Mouse (Mus musculus) gastrocnemius, adult 2 months (tissue): ENCODE measurements at regions not wholly inside any gene's neighbourhood (a gene's known extent, or its start where the extent isn't known, plus 50 kb on each side); places are given as distances from the start of the nearest gene placed in this dataset.
A peak's percentile ranks its signal among the peaks of the same experiment; 100 is the strongest.

ENCODE experiments used
- DNase-seq: peaks from one replicate; pipeline ENCODE4 v3.0.0; 2022
- H3K27ac ChIP-seq: fragments of 200-600 bp; 2 replicates; pipeline ENCODE4 v1.8.1; 2022; ENCODE audit warnings: mild to moderate bottlenecking
- H3K4me3 ChIP-seq: fragments of 200-600 bp; 2 replicates; pipeline ENCODE4 v1.8.1; 2022; ENCODE audit warnings: mild to moderate bottlenecking, moderate library complexity
- CTCF ChIP-seq: fragments of 200-600 bp; IDR thresholded peaks from 2 replicates; pipeline ENCODE4 v1.8.1; 2022; ENCODE audit warnings: antibody characterized with exemption, mild to moderate bottlenecking, moderate library complexity
- intact Hi-C: fragments of 180-260 bp; cut with DNase I; formaldehyde crosslinking; loops from one replicate; pipeline ENCODE4 v1.15.1; 2025

- no peak for DNase-seq
- intact Hi-C loops = no loop called here
- TF ChIP-seq CTCF = no peak
- Histone ChIP-seq H3K4me3 (no peak overlapping the region), H3K27ac (no peak overlapping the region)
Measured at GRCm38 (mm10) chr4:153276571-153276970, 206.0 kb downstream of the Ajap1 start.

DNA sequence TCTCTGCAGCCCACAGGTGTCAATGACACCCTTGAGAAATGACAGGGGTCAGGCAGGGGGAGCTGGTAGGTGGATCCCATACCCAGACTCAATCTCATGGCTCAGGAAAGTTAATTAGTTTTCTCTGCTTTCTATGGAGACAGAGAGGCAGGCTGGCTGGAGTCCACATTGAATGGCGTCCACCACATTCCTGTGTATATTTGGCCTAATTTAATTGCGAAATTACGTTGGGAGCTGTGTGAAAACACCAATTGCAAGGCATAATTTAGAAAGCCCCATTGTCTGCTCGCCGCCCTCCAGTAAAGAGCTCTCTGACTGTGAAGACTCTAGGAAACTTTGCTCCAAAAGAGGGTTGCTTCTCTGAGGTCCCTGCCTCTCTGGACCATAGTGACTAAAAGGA is 211.2 kb downstream of the Ajap1 start:
- DNase-seq = no peak
- intact Hi-C loops = no loop called here
- no peak for TF ChIP-seq CTCF

DNA sequence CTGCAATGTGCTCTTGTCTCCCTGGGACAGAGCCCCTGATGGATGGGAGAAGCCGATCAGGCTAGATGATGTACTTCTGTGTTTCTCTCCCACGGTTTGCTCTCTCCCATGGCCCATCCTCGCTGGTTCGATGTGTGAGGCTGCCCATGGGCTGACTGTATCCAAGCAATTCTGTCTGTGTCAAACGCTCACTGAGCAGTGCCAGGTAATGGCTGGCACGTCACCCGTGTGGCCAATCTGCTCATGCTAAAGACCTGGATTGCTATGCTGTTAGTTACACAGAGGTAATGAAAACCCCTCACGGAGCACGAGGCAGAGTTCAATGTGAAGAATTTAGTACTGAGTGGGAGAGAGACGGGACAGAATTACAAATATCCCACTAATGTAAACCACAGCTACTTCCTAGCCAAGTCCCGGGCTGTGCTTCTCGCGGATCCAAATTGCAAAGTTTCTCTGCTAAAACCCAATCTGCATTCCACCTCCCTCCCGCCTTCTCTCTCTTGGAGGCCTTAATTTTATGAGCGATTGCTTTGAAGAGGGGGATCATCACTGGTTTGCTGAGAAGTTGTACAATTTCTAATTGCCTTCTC is 219.3 kb downstream of the Ajap1 start:
- intact Hi-C loops = no loop called here
- Histone ChIP-seq H3K4me3 (no peak overlapping the region), H3K27ac (no peak overlapping the region)
- DNase-seq = no peak
- TF ChIP-seq CTCF = no peak

More for the DNA sequence above, 211.2 kb downstream of the Ajap1 start:
- Histone ChIP-seq H3K4me3 (no peak overlapping the region), H3K27ac (no peak overlapping the region)

GRCm38 (mm10) chr4:153260941-153261557 is 221.6 kb downstream of the Ajap1 start:
- no peak for DNase-seq
- no peak for TF ChIP-seq CTCF
- Histone ChIP-seq H3K27ac (no peak overlapping the region), H3K4me3 (no peak overlapping the region)
- intact Hi-C loops = no loop called here

- no peak for TF ChIP-seq CTCF
- DNase-seq = no peak
- Histone ChIP-seq H3K27ac (no peak overlapping the region), H3K4me3 (no peak overlapping the region)
- intact Hi-C loops = no loop called here
Measured at GRCm38 (mm10) chr4:153251943-153252342, 230.7 kb downstream of the Ajap1 start.

DNA sequence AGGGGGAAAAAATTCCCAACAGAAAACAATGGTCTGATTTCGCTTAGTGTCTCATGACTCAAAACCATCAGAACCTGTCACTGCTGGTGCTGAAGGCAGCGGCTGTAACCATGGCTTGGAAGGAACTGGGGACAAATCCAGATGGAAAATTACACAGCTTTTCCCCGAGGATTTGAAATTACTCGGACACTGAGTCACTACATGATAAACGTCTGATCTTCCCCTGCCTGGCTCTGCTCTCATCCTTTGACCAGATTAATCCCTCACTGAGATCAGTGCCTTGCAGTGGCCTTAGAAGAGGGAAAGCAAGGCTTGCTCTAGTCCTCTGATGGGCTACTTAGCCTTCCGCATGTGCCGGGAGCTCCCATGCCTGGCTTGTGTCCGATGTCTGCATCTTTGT is 231.3 kb downstream of the Ajap1 start:
- no peak for DNase-seq
- intact Hi-C loops = no loop called here
- Histone ChIP-seq H3K4me3 (no peak overlapping the region), H3K27ac (no peak overlapping the region)
- TF ChIP-seq CTCF = no peak

- Histone ChIP-seq H3K4me3 (no peak overlapping the region), H3K27ac (no peak overlapping the region)
- intact Hi-C loops = no loop called here
- DNase-seq = no peak
- TF ChIP-seq CTCF = no peak
Measured at GRCm38 (mm10) chr4:153236680-153237079, 245.9 kb downstream of the Ajap1 start.

DNA sequence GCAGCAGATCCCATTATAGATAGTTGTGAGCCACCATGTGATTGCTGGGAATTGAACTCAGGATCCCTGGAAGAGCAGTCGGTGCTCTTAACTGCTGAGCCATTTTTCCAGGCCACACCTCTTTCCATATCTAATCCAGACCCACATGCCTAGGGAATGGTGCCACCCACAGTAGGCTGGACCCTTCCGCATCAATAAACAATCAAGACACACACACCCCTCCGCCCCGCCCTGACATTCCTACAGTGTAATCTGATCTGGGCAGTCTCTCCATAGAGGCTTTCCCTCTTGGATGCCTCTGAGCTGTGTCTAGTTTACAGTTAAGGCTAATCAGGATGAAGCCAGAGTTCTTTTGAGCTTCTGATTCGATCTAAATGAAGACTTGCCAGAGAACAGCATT is 248.8 kb downstream of the Ajap1 start:
- DNase-seq = no peak
- H3K27ac ChIP-seq = no peak overlapping the region
- intact Hi-C loops = no loop called here
- H3K4me3 ChIP-seq = no peak overlapping the region
- TF ChIP-seq CTCF = no peak

DNA sequence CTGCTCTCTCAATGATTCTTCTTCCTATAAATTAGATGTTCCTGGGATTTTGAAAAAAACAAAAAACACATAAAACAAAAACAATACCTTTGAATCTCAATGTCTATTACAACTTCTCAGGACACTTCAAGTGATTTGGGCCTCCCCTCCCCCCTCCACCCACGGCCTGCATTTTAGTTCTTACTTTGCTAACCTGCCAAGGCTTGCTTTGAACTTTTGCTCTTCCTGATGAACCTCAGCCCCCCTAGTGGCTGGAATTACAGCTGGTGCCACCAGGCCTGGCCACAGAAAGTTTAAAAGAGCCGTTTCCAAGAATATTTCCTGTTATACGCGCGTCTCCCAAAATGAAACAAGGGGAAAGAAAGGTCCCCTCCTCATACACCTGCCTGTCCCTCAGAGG is 253.4 kb downstream of the Ajap1 start:
- intact Hi-C loops = no loop called here

GRCm38 (mm10) chr4:153227680-153228420 is 254.8 kb downstream of the Ajap1 start:
- no peak overlapping the region for H3K4me3 ChIP-seq
- TF ChIP-seq CTCF = no peak
- no peak overlapping the region for H3K27ac ChIP-seq
- no peak for DNase-seq
- intact Hi-C loops = no loop called here

More for the DNA sequence above, 253.4 kb downstream of the Ajap1 start:
- DNase-seq = no peak
- Histone ChIP-seq H3K4me3 (no peak overlapping the region), H3K27ac (no peak overlapping the region)
- peak; percentile 9; the same call in 1 of the 2 replicates for TF ChIP-seq CTCF

DNA sequence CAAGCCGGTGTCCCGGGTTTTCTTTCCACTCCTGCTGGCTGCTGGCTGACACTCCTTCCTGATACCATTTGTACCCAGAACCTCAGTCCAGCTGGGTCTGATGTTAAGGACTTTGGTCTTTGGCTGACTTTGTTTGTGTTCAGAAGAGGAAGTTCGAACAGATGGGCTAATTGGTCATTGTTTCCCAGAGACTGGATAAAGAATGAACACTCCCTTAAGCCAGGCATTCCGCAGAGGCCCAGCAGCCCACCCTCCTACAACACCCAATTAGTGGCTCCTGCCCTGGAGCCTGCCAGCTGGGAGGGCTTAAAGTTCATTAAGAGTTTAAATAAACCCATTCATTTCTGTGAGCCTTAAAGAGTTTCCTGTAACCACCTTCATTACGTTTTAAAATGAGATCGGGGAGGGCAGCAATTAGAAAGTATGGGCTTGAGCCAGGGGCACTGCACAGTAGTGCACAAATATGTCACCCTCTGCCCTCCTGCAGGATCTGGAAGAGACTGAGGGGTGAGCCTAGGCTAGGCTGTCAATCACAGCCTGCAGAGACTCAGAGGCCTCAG is 257.9 kb downstream of the Ajap1 start:
- DNase-seq = no peak
- Histone ChIP-seq H3K27ac (no peak overlapping the region), H3K4me3 (no peak overlapping the region)
- no peak for TF ChIP-seq CTCF
- intact Hi-C loops = no loop called here

- no peak for TF ChIP-seq CTCF
- H3K27ac ChIP-seq = no peak overlapping the region
- intact Hi-C loops = no loop called here
Measured at GRCm38 (mm10) chr4:153223019-153223418, 259.6 kb downstream of the Ajap1 start.

DNA sequence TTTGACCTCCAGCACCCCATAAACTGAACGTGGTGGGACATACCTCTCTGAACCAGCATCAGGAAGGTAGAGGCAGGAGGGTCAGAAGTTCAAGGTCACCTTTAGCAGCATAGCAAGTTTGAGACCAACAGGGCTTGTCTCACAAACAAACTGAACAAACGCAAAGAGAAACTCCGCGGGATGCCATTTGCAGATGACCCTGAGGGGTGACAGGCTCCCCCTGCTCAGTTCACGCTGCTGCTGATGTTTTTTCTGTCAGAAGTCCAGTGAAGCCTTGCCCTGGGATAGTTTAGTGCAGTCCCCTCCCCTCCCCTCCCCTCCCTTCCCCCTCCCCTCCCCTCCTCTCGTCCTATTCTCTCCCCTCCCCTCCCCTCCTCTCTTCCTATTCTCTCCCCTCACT is 262.1 kb downstream of the Ajap1 start:
- TF ChIP-seq CTCF = no peak
- Histone ChIP-seq H3K4me3 (no peak overlapping the region), H3K27ac (no peak overlapping the region)
- DNase-seq = no peak
- intact Hi-C loops = no loop called here

More at GRCm38 (mm10) chr4:153223019-153223418, 259.6 kb downstream of the Ajap1 start:
- no peak for DNase-seq
- no peak overlapping the region for H3K4me3 ChIP-seq
